Mouse (Mus musculus): Measurements from ENCODE around the gene Klra4. TPM values are rescaled to one million over a fixed set of nuclear protein-coding genes. Genes with fewer than 3 reads are reported as not detected.

The Klra4 gene
- total RNA-seq (2023), result 1.8 TPM

DNA sequence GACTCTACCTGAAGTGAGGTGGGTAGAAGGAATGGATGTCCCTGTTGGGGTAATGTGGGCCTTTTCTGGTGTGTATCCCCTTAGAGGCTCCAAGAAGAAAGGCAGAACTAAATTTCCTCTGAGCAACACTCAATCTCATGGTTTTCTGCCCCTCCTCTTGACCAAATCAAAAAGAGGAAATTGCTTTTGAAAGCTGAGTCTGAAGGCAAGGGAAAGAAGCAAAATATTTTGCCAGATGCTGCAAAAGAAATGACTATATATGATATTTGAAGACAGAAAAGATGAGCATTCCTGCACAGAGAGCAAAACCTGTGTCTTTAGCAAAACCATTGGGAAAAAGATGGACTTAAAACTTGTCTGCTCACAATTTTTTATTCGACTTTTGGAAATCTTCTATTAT is at the start of gene Klra4:
Klra4 (minus strand) TSS at position 101 of the 400 bp plus-strand sequence.

GRCm38 (mm10) chr6:130026854-130027253 is 40.2 kb downstream of the Klra4 start, which contains the start of gene Klra6:
Gene Klra6 (minus strand): TSS chr6:130026954.

Other genes with a start within 250 kb of the Klra4 start
- gene Gm17631, start 204.6 kb downstream of the Klra4 start, total RNA-seq (2023), result not detected
- gene Klra17, start 190.6 kb downstream of the Klra4 start, total RNA-seq (2023), result 0.50 TPM
- gene Klra5, start 149.6 kb downstream of the Klra4 start, total RNA-seq (2023), result not detected
- gene Klra6, start 40.3 kb downstream of the Klra4 start, total RNA-seq (2023), result not detected
- 1.8 TPM for gene Klra8, start 62.6 kb upstream of the Klra4 start, total RNA-seq (2023)
- not detected for gene Klra9, start 125.8 kb upstream of the Klra4 start, total RNA-seq (2023)
- not detected for gene Klra7, start 166.1 kb upstream of the Klra4 start, total RNA-seq (2023)
- not detected for gene Klra10, start 214.7 kb upstream of the Klra4 start, total RNA-seq (2023)